Mouse (Mus musculus): ENCODE data around the gene Nbea.
"Not testable (repeated sequence)": the region's sequence is repeated elsewhere in the genome, so short reads cannot be mapped to it uniquely, and the experiment has no call there.

The Nbea gene

DNA sequence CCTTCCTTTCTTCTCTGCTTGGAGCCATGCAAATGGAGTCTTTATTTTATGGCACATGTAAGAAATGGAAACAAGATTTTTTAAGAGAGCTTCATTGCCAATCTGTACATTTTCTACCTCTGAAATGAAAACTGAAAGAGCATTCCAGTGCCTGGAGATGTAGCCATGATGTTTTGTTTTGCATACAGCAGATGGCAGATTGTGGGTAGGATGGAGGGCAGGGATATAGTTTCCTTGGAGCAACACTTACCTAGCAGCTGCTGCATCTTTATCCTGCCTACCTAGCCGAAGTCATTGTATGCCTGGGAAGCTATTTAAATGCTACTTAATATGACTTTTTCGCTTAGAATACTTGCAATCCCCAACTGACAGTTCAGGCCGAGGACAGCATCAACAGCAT, 518.8 kb downstream of the Nbea start:
- DNase-seq (ENCODE audit: low spot score in 2 of 2) = no peak

DNA sequence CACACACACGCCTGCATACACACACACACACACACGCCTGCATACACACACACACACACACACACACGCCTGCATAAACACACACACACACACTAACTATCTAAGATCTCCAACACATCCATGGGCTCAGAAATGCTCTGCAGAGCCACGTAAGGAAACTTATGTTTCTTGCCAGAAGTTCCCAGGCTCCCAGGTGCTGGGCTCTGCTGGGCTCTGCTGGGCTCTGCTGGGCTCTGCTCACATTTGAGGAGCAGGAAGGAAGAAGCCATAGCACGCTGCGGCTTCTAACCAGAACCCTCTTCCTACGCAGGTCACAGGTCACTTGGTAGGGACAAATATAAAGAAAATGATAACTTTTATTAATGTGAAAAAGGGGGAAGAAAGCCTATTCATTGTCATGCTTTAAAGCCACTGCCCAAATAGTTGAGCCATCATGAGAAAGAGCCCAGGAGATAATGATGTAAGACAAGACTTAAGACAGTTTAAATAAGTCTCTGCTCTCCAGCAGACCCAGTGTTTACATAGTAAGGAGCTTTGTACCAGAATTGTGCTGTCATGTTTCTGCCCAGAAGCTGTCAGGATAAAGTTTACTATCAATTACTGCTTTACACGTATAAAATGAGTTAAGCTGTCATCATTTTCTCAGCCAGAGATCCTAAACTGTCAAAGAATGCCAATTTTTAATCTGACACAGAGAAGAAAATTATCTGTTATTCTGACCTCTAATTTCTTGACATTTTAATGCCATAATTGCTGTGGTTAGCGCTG, 521.6 kb downstream of the Nbea start:
- DNase-seq (ENCODE audit: low spot score in 2 of 2) = no peak

GRCm38 (mm10) chr3:55660261-55660838, 523.2 kb downstream of the Nbea start:
- DNase-seq (ENCODE audit: low spot score in 2 of 2) = no peak

DNA sequence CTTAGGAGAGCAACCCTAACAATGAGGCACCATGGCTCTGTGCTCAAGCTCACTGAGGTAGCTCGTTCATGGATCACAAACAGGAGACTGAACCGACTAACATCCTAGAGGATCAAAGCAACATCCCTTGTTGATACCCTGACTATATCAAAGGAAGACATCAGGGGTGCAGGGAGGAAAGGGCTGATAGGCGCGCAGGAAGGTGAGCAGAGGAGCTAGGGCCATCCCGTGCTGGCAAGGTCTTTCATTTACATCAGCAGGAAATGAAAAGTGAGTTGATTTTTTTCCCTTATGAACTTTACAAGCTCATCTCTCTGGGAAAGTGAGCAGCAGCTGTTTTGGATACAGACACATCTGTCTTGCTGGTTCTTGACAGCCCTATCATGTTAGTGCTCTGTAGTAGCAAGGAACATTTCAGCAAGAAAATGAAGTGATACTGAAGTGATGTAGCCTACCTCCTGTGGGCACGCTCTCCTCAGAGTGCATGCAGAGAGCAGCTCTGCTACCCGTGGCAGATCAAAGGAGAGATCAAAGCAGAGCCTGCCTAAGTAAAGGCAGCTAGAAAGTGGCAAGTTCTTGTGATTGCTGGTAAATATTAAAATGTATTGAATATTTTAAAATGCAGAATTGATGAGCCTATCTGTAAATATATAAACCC, 523.8 kb downstream of the Nbea start:
- no peak for DNase-seq (ENCODE audit: low spot score in 2 of 2)

- no peak for DNase-seq (ENCODE audit: low spot score in 2 of 2)
Observed at GRCm38 (mm10) chr3:55652321-55652720, 531.2 kb downstream of the Nbea start.

DNA sequence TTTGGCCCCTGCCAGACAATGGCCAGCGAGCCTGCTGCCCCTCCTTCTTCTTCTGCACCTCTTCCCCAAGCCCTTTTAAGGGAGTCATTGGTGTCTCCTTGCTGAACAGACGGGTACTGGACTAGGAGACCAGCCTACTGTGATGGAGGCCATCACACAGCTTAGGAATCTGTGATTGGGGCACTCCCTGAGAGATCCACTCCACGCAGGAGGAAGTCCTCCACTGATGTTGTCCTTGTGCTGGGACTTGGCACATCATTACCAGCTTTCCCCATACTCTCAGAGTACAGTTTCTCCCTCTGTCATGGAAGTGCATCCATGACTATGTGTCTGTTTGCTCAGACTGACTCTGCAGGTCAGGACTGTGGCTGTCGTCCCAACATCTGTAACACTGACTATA, 531.6 kb downstream of the Nbea start:
- DNase-seq (ENCODE audit: low spot score in 2 of 2) = no peak

GRCm38 (mm10) chr3:55649541-55649940, 534.0 kb downstream of the Nbea start:
- no peak for DNase-seq (ENCODE audit: low spot score in 2 of 2)

- DNase-seq (ENCODE audit: low spot score in 2 of 2) = no peak
Observed at GRCm38 (mm10) chr3:55648299-55648698, 535.2 kb downstream of the Nbea start.

- DNase-seq (ENCODE audit: low spot score in 2 of 2) = no peak
Observed at GRCm38 (mm10) chr3:55647176-55647575, 536.3 kb downstream of the Nbea start.

DNA sequence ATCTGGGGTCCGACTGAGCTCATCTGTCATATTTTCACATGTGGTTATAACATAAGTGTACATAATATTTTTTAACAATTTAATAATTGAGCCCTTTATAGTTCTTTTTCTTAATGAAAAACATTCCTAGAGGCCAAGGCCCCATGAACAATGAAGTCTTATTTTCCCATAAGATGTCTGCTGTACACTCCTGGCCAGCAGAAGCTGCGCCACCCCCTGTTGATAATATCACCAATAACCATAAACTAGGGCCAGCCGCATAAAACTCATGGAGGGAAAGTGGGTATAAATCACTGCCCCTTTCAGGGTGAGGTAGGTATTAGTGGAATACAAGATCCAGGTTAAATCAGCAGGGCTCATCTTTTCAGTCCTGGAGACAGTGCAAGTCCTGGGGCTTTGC, 537.1 kb downstream of the Nbea start:
- DNase-seq (ENCODE audit: low spot score in 2 of 2) = no peak

DNA sequence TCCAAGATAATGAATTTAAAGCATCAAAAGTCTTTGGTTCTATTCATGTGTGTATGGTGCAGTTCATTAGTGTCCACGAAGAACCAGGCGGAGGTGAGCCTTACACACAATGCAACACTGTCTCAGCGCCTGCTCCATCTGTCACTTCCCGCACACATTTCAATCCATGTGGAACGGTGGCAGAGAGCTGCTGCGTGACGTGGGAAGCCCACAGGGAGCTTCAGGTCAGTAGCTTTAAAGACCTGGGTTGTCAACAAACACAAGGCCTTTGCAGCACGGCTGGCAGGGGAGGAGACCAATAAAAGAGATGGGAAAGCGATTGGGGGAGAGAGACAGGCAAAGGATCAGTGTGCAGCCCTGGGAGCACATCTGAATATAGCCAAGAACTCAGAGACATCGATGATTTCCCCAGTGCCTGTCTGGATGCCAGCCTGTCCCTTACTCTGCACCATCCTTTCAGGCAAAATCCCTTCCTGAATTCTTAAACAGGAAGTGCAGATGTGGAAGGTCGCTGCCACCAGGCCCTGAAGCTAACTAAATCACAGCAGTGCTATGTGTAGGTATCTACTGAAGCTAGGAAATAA, 539.4 kb downstream of the Nbea start:
- DNase-seq (ENCODE audit: low spot score in 2 of 2) = no peak

- DNase-seq (ENCODE audit: low spot score in 2 of 2) = no peak
Observed at GRCm38 (mm10) chr3:55637660-55638059, 545.8 kb downstream of the Nbea start.

- DNase-seq (ENCODE audit: low spot score in 2 of 2) = no peak
Observed at GRCm38 (mm10) chr3:55635542-55636172, 547.8 kb downstream of the Nbea start.

DNA sequence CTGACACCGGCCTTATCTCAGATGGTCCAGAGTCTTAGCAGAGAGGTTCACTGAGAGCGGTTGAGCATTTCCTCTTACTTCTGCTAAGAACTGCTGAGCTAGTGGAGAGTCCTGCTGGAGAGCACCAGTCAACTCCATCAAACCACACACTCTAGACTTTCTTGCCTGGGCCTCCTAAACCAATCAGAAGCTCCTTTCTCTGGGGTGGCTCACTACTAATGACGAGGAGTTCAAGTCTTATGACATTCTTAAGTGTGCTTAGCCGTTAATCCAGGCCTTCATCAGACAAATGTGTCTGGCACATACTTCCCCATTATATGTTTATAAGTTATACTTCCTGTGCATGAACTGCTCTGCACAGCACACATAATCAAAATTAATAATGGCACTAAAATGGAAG, 556.4 kb downstream of the Nbea start:
- no peak for DNase-seq (ENCODE audit: low spot score in 2 of 2)

- not testable (repeated sequence) for DNase-seq (ENCODE audit: low spot score in 2 of 2)
Observed at GRCm38 (mm10) chr3:55621958-55622357, 561.5 kb downstream of the Nbea start.

DNA sequence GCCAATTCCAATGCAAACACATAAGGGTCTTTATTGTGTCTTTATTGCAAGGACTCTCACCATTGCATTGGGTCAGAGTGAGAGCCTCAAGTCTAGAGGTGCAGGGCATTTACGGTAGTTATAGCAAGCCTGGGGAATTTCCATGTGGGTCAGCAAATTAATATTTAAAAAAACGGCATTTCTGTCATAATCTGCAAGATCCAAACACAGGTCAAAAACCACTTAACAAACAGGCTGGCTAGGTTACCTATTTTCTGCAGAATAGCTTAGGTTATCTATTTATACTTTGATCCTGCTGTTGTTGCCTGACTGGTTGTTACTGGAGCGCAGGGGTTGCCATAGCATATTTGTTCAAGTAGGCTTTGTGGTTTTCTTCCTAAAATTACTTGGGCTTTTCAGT, 565.1 kb downstream of the Nbea start:
- DNase-seq (ENCODE audit: low spot score in 2 of 2) = no peak

DNA sequence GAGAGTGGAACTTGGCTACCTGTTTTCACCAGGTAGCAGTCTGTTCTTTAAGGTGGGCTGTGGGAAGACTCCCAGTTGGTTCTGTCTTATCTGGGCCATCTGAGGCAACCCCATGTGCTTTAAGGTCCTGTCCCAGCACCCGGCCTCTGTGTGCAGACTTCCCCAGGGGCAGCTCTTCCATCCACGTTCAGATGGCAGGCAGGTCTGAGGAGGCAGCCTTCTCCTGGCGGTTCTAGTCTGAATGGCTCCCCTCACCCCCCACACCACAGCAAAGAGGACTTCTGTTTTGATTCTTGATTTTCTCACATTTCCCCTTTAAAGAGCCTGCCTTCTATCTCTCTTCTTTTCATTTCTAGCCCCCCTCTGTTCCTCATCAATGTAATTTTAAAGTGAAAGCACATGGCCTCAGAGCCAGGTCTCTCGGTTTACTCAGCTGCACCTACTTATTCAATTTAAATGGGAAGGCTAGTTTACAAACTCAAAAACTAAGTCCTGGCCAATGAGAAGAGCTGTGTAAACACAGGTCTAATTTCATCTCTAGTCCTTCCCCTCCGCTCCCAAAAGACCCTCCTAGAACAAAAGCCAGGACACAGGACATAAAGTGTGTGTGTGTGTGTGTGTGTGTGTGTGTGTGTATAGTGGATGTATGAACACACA, 570.9 kb downstream of the Nbea start:
- DNase-seq (ENCODE audit: low spot score in 2 of 2) = no peak

- no peak for DNase-seq (ENCODE audit: low spot score in 2 of 2)
Observed at GRCm38 (mm10) chr3:55612023-55612422, 571.5 kb downstream of the Nbea start.

DNA sequence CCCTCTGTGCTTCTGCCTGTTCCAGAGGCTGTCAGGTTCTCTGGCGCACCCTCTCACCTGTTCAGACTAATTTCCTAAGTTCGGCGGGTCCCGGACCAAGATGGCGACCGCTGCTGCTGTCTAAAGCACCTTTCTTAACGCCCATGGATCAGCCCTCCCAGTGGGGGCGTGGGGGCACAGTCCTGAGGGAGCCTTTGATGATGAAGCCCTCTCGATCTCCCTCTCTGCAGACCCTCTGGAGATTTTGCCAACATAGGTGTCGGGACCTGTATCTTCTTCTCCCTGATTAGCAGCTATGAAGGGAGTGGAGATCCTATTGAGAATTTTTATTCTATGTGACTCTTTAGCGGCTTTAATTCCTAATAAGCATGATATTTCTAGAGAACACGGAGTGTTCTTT, 573.3 kb downstream of the Nbea start:
- no peak for DNase-seq (ENCODE audit: low spot score in 2 of 2)

DNA sequence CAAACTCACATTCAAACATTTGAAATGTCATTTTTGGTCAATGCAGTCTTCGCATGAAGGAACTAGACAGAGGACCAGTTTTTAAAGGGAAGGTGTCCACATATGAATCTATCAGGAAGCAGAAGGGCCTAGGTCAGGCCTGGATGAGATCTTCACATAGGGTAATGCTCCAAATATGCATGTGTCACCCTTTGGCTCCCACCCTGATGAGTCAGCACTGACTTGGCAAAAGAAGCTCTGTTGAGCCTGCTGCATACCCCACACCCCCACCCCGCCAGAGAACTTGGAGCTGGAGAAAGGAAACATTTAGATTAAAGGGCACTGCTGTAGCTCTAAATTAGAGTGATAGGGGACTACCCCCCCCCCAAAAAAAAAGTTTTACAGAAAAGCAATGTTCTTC, 583.2 kb downstream of the Nbea start:
- no peak for DNase-seq (ENCODE audit: low spot score in 2 of 2)

DNA sequence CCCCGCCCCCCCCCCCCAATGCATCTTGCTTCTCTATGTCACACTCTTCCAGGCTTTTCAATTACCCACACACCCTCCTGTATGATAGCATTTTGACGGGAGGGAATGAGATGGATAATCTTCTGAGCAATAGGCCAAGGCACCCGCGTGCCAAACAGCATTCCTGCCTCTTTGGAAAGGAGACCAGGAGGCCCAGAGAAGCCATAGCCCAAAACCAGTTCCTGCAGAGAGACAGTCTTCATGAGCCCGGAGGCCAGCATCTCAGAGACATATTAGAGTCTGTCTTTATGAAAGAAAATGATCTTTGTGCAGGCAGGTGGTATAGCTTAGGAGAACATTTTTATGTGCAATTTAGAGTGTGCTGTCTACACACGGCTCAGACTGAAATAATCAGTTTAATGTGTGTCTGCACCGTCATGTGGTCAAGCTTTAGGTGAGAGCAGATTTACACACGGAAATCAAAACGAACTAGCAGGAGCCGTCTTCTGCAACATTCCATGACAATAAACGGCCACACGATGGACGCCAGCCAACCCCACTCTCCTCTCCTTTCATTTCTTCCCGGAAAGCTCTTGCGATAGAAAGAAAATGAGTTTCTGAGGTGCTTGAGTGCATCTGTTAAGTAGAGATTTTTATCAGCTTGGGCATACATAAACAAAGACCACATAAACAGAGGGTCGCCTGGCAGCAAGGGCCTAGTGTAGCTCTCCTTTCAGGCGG, 584.0 kb downstream of the Nbea start:
- no peak for DNase-seq (ENCODE audit: low spot score in 2 of 2)

Measured in frontal cortex, postnatal 25 days (tissue).